ENCODE assay signal across 12 mouse cellular contexts in genomic region chr7:27801137-27801536, GRCm38 (mm10). TPM values are rescaled to one million over a fixed set of nuclear protein-coding genes. Genes with fewer than 3 reads are reported as not detected.
DNase-seq lines count a peak whose midpoint lies in the region; ATAC-seq and TF ChIP-seq lines count a peak whose summit lies in the region.
"Had no signal": no experiment of that assay in that cellular context is flagged by ENCODE, and none has a peak within 500 bp of the region (broad histone marks: within the 10 kb centered on the region; RNA-seq: fewer than 3 reads in every experiment).

No protein-coding gene starts in this region.

- H3K9ac ChIP-seq in hindbrain, embryonic 11.5 days (ENCODE audit: low read depth, low read length) = no peak overlapping the region
- H3K9ac ChIP-seq in hindbrain, embryonic 12.5 days = no peak overlapping the region
- no peak overlapping the region for H3K9ac ChIP-seq in midbrain, postnatal 0 days (replicated peaks; ENCODE audit: low read length, poor library complexity, severe bottlenecking)

- intact Hi-C loops in gastrocnemius, postnatal 36 days (cut with DNase I) = no loop called here

- H3K9me3 ChIP-seq in hindbrain, embryonic 11.5 days (ENCODE audit: control insufficient read depth, low read length) = no peaks in the 10 kb centered on the region
- H3K9me3 ChIP-seq in hindbrain, embryonic 12.5 days (replicated peaks) = no peaks in the 10 kb centered on the region
- H3K9me3 ChIP-seq in midbrain, postnatal 0 days (ENCODE audit: low read length) = no peaks in the 10 kb centered on the region
- peaks cover 6% of the 10 kb centered on the region; the same call in 1 of the 2 replicates for H3K9me3 ChIP-seq in midbrain, embryonic 10.5 days (replicated peaks)

- H3K4me3 ChIP-seq in hindbrain, embryonic 11.5 days (ENCODE audit: low read depth, low read length) = no peak overlapping the region
- no peak overlapping the region for H3K4me3 ChIP-seq in hindbrain, embryonic 12.5 days
- H3K4me3 ChIP-seq in midbrain, postnatal 0 days (ENCODE audit: low read depth, low read length) = no peak overlapping the region
- no peak overlapping the region for H3K4me3 ChIP-seq in midbrain, embryonic 10.5 days

- no peak for ATAC-seq in hindbrain, embryonic 11.5 days (ENCODE audit: low FRiP score)
- ATAC-seq in hindbrain, embryonic 12.5 days (ENCODE audit: low FRiP score) = no peak
- ATAC-seq in midbrain, postnatal 0 days (ENCODE audit: low FRiP score) = no peak
- ATAC-seq: forebrain, embryonic 16.5 days; midbrain, embryonic 16.5 days had no signal

- WGBS in hindbrain, embryonic 11.5 days = 53% methylated on average over 2 of the region's 2 CpGs
- 55% methylated on average over 2 of the region's 2 CpGs for WGBS in hindbrain, embryonic 12.5 days
- WGBS in midbrain, postnatal 0 days = 55% methylated on average over 2 of the region's 2 CpGs
- 59% methylated on average over 2 of the region's 2 CpGs for WGBS in midbrain, embryonic 10.5 days

- H3K4me1 ChIP-seq in hindbrain, embryonic 11.5 days (replicated peaks; ENCODE audit: control insufficient read depth, insufficient read depth, low read length) = no peaks in the 10 kb centered on the region
- H3K4me1 ChIP-seq in hindbrain, embryonic 12.5 days = peaks cover 15% of the 10 kb centered on the region; the same call in 1 of the 2 replicates
- no peaks in the 10 kb centered on the region for H3K4me1 ChIP-seq in midbrain, postnatal 0 days (ENCODE audit: insufficient read depth, low read length)
- H3K4me1 ChIP-seq in midbrain, embryonic 10.5 days = peaks cover 43% of the 10 kb centered on the region

- no peak overlapping the region for H3K4me2 ChIP-seq in hindbrain, embryonic 11.5 days (replicated peaks; ENCODE audit: low read depth, low read length)
- H3K4me2 ChIP-seq in hindbrain, embryonic 12.5 days (replicated peaks) = no peak overlapping the region
- H3K4me2 ChIP-seq in midbrain, postnatal 0 days (ENCODE audit: low read depth, low read length, poor library complexity, severe bottlenecking) = no peak overlapping the region

- H3K36me3 ChIP-seq in hindbrain, embryonic 11.5 days (ENCODE audit: control insufficient read depth, insufficient read depth, low read length) = no peaks in the 10 kb centered on the region
- H3K36me3 ChIP-seq in hindbrain, embryonic 12.5 days = no peaks in the 10 kb centered on the region
- H3K36me3 ChIP-seq in midbrain, postnatal 0 days (ENCODE audit: insufficient read depth, low read length) = no peaks in the 10 kb centered on the region
- peaks cover under 1% of the 10 kb centered on the region; the same call in 1 of the 2 replicates for H3K36me3 ChIP-seq in midbrain, embryonic 10.5 days

- DNase-seq in adrenal gland, postnatal 10 days = peak; percentile 9
- DNase-seq in adrenal gland, postnatal 25 days = no peak
- peak; percentile 10 for DNase-seq in hindbrain, embryonic 11.5 days (ENCODE audit: low spot score)
- DNase-seq in midbrain, postnatal 0 days (ENCODE audit: low spot score) = peak; percentile 34
- DNase-seq in midbrain, embryonic 10.5 days (ENCODE audit: low spot score) = no peak
- no peak for DNase-seq in right cerebral cortex, postnatal 25 days
- no peak for DNase-seq in gastrocnemius, postnatal 36 days
- DNase-seq: adrenal gland, adult 8-10 months; cerebellum, adult 9-11 months had no signal

- no peak overlapping the region for H3K27ac ChIP-seq in hindbrain, embryonic 11.5 days (ENCODE audit: low read depth, low read length)
- H3K27ac ChIP-seq in hindbrain, embryonic 12.5 days = no peak overlapping the region
- H3K27ac ChIP-seq in midbrain, postnatal 0 days (ENCODE audit: low read depth, low read length) = no peak overlapping the region
- no peak overlapping the region for H3K27ac ChIP-seq in midbrain, embryonic 10.5 days (replicated peaks)

- H3K27me3 ChIP-seq in hindbrain, embryonic 11.5 days (ENCODE audit: control insufficient read depth, insufficient read depth, low read length) = no peaks in the 10 kb centered on the region
- no peaks in the 10 kb centered on the region for H3K27me3 ChIP-seq in hindbrain, embryonic 12.5 days
- H3K27me3 ChIP-seq in midbrain, postnatal 0 days (ENCODE audit: insufficient read depth, low read length) = no peaks in the 10 kb centered on the region
- no peaks in the 10 kb centered on the region for H3K27me3 ChIP-seq in midbrain, embryonic 10.5 days (ENCODE audit: low read depth, poor library complexity, severe bottlenecking)

- peak; percentile 59 for TF ChIP-seq CTCF in midbrain, postnatal 0 days (IDR thresholded peaks at IDR 0.05)

RNA-seq across cellular contexts. Expression of gene Zfp626, which starts 5.9 kb away (rescaled TPM):
- total RNA-seq in adrenal gland, postnatal 10 days (2021) = 1 to 10 TPM; 6.5 to 8.9 TPM
- 6.0 and 10.8 TPM in 2 replicates for total RNA-seq in adrenal gland, postnatal 25 days (2021)
- polyA plus RNA-seq in hindbrain, embryonic 11.5 days (2014; fragmentation: Nextera tagmentation; extraction: Ambion mirVana) = 2.4 and 2.6 TPM in 2 replicates
- polyA plus RNA-seq in hindbrain, embryonic 12.5 days (2016; fragmentation: Nextera tagmentation; extraction: Ambion mirVana) = 2.1 and 2.2 TPM in 2 replicates
- 6.4 and 7.3 TPM in 2 replicates for total RNA-seq in midbrain, postnatal 0 days (2014; rRNA removed)
- polyA plus RNA-seq in midbrain, postnatal 0 days (2015; fragmentation: Nextera tagmentation; extraction: Ambion mirVana) = 0.81 and 0.88 TPM in 2 replicates
- 1.9 and 2.1 TPM in 2 replicates for polyA plus RNA-seq in midbrain, embryonic 10.5 days (2016; fragmentation: Nextera tagmentation; extraction: Ambion mirVana)
- total RNA-seq in gastrocnemius, postnatal 36 days (2021) = 1 to 10 TPM; 3.4 to 3.5 TPM

RNA-seq across cellular contexts. Expression of gene Zfp59, which starts 37.3 kb away (rescaled TPM):
- total RNA-seq in adrenal gland, postnatal 10 days (2021) = 1 to 10 TPM; 2.5 to 4.3 TPM
- 4.2 TPM in 2 replicates for total RNA-seq in adrenal gland, postnatal 25 days (2021)
- 12.5 and 12.9 TPM in 2 replicates for polyA plus RNA-seq in hindbrain, embryonic 11.5 days (2014; fragmentation: Nextera tagmentation; extraction: Ambion mirVana)
- 11.7 and 12.5 TPM in 2 replicates for polyA plus RNA-seq in hindbrain, embryonic 12.5 days (2016; fragmentation: Nextera tagmentation; extraction: Ambion mirVana)
- 6.8 and 10.1 TPM in 2 replicates for total RNA-seq in midbrain, postnatal 0 days (2014; rRNA removed)
- polyA plus RNA-seq in midbrain, postnatal 0 days (2015; fragmentation: Nextera tagmentation; extraction: Ambion mirVana) = 4.7 and 5.8 TPM in 2 replicates
- 9.9 and 11.1 TPM in 2 replicates for polyA plus RNA-seq in midbrain, embryonic 10.5 days (2016; fragmentation: Nextera tagmentation; extraction: Ambion mirVana)
- total RNA-seq in gastrocnemius, postnatal 36 days (2021) = 1 to 10 TPM; 1.7 to 2.7 TPM

RNA-seq across cellular contexts. Expression of gene Zfp607a, which starts 56.2 kb away (rescaled TPM):
- 1 to 10 TPM; 4.5 to 6.7 TPM for total RNA-seq in adrenal gland, postnatal 10 days (2021)
- 7.2 and 8.0 TPM in 2 replicates for total RNA-seq in adrenal gland, postnatal 25 days (2021)
- polyA plus RNA-seq in hindbrain, embryonic 11.5 days (2014; fragmentation: Nextera tagmentation; extraction: Ambion mirVana) = 2.2 and 2.6 TPM in 2 replicates
- polyA plus RNA-seq in hindbrain, embryonic 12.5 days (2016; fragmentation: Nextera tagmentation; extraction: Ambion mirVana) = 2.2 and 3.1 TPM in 2 replicates
- total RNA-seq in midbrain, postnatal 0 days (2014; rRNA removed) = 0.71 and 1.5 TPM in 2 replicates
- 0.53 and 0.68 TPM in 2 replicates for polyA plus RNA-seq in midbrain, postnatal 0 days (2015; fragmentation: Nextera tagmentation; extraction: Ambion mirVana)
- 3.9 and 4.3 TPM in 2 replicates for polyA plus RNA-seq in midbrain, embryonic 10.5 days (2016; fragmentation: Nextera tagmentation; extraction: Ambion mirVana)
- 1 to 10 TPM; 1.7 to 3.2 TPM for total RNA-seq in gastrocnemius, postnatal 36 days (2021)

Comparison
In these comparisons a context has a peak if more than half of its experiments do, and no peak if none do; other contexts are left out.
1. DNase-seq: peak in adrenal gland, postnatal 10 days (single experiment), hindbrain, embryonic 11.5 days (single experiment) and midbrain, postnatal 0 days (single experiment); none in adrenal gland, postnatal 25 days (single experiment), midbrain, embryonic 10.5 days (single experiment), right cerebral cortex, postnatal 25 days (single experiment) and gastrocnemius, postnatal 36 days (0 of 2).